Mouse (Mus musculus): ENCODE measurements at regions not wholly inside any gene's neighbourhood (a gene's known extent, or its start where the extent isn't known, plus 50 kb on each side); places are given as distances from the start of the nearest gene placed in this dataset.
A peak's percentile ranks its signal among the peaks of the same experiment; 100 is the strongest.

DNA sequence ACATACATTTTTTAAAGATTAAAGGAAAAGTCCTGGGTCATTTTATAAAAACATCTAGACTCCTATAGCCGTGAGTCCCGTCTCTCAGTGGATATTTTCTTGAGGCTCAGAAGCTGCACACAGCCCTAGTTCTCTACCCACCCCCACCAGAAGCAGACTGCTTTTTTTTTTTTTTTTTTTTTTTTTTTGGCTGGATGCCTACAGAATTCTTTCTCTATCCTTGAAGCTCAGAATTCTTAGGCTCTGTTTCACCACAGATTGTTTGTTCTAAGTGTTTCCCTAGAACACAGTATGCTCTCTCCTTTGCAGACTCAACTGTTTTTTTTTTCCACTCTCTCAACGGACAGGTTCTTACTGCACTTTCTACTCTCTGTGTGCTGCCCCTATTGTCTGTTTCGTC is 191.3 kb upstream of the Myocd start:
- H3K36me3 ChIP-seq (replicated peaks; ENCODE audit: control insufficient read depth, insufficient read depth, low read length): no peaks in the 10 kb centered on the region
- TF ChIP-seq CTCF (IDR thresholded peaks at IDR 0.05; ENCODE audit: low read depth): no peak
- TF ChIP-seq EP300 (IDR thresholded peaks at IDR 0.05; ENCODE audit: low read depth): no peak
- H3K4me3 ChIP-seq (ENCODE audit: low read depth, low read length): no peak overlapping the region
- 0 out of 2 replicates have a peak, but pooled peaks have one; percentile 14 for ATAC-seq (ENCODE audit: insufficient read depth, low read depth)
- no peaks in the 10 kb centered on the region for H3K4me1 ChIP-seq (ENCODE audit: control insufficient read depth, insufficient read depth)
- H3K27me3 ChIP-seq (ENCODE audit: control insufficient read depth, insufficient read depth, low read length): no peaks in the 10 kb centered on the region
- no peak overlapping the region for H3K9ac ChIP-seq (replicated peaks; ENCODE audit: low read depth, low read length)
- peak; percentile 43 for DNase-seq (ENCODE audit: low spot score)
- WGBS: 29% methylated on average over 4 of the region's 4 CpGs
- no peaks in the 10 kb centered on the region for H3K9me3 ChIP-seq (replicated peaks; ENCODE audit: control insufficient read depth, low read length)
- H3K27ac ChIP-seq (ENCODE audit: low read depth): no peak overlapping the region
- H3K4me2 ChIP-seq (ENCODE audit: low read depth, low read length): no peak overlapping the region

DNA sequence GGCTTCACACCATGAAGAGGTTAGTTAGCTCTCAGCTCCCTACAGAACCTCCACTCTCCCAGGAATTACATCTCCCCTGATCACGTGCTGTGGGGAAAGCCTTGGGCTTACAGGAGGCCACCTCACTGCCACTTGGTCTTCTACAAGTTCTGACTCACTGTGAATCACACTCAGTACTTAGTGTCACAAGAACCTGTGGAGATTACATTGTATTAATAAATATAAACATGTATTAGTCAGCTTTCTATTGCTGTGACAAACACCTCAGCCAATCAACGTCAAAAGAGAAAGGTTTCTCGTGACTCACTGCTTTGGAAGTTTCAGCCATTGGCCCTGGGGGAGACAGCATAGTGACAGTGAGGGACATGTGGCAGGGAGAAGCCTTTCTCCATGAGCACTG is 178.6 kb upstream of the Myocd start:
- no peak for ATAC-seq (ENCODE audit: insufficient read depth, low read depth)
- DNase-seq (ENCODE audit: low spot score): no peak
- H3K9ac ChIP-seq (replicated peaks; ENCODE audit: low read depth, low read length): no peak overlapping the region
- no peaks in the 10 kb centered on the region for H3K27me3 ChIP-seq (ENCODE audit: control insufficient read depth, insufficient read depth, low read length)
- 66% methylated on average over 3 of the region's 3 CpGs for WGBS
- no peak overlapping the region for H3K27ac ChIP-seq (ENCODE audit: low read depth)
- H3K4me3 ChIP-seq (ENCODE audit: low read depth, low read length): no peak overlapping the region
- TF ChIP-seq CTCF (IDR thresholded peaks at IDR 0.05; ENCODE audit: low read depth) (no peak), EP300 (IDR thresholded peaks at IDR 0.05; ENCODE audit: low read depth) (no peak)
- H3K4me1 ChIP-seq (ENCODE audit: control insufficient read depth, insufficient read depth): no peaks in the 10 kb centered on the region
- no peaks in the 10 kb centered on the region for H3K9me3 ChIP-seq (replicated peaks; ENCODE audit: control insufficient read depth, low read length)
- H3K36me3 ChIP-seq (replicated peaks; ENCODE audit: control insufficient read depth, insufficient read depth, low read length): no peaks in the 10 kb centered on the region
- no peak overlapping the region for H3K4me2 ChIP-seq (ENCODE audit: low read depth, low read length)

DNA sequence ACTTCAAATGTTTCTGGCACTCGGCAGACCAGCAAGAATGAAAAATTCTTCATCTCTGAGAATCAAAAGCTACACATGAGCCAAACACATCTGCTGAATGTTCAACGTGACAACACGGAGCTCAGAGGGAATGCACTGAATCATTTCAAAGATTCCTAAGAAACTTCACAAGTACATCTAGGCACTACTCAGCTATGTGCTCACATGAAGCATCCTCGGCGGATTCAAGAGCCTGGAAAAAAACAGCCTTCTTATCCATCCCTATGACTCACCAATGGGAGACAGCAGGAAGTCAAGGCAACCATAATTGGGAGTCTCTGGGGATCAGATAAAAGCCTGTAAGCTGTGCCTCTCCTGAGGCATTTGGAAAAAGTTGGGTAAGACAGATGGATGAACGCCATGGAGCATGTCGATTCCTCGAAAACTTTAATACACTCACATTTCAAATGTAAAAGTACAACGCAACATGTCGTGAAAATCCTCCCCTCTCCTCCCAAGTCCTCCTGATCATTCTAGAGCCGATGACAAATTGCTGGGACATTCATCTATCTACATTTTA is 173.8 kb upstream of the Myocd start:
- H3K27ac ChIP-seq (ENCODE audit: low read depth): no peak overlapping the region
- peak; percentile 12 for DNase-seq (ENCODE audit: low spot score)
- WGBS: 74% methylated on average over 11 of the region's 11 CpGs
- no peaks in the 10 kb centered on the region for H3K9me3 ChIP-seq (replicated peaks; ENCODE audit: control insufficient read depth, low read length)
- no peak overlapping the region for H3K4me3 ChIP-seq (ENCODE audit: low read depth, low read length)
- no peak overlapping the region for H3K4me2 ChIP-seq (ENCODE audit: low read depth, low read length)
- TF ChIP-seq EP300 (IDR thresholded peaks at IDR 0.05; ENCODE audit: low read depth) (no peak), CTCF (IDR thresholded peaks at IDR 0.05; ENCODE audit: low read depth) (no peak)
- H3K27me3 ChIP-seq (ENCODE audit: control insufficient read depth, insufficient read depth, low read length): no peaks in the 10 kb centered on the region
- no peak; the same call in 1 of the 2 replicates for ATAC-seq (ENCODE audit: insufficient read depth, low read depth)
- H3K36me3 ChIP-seq (replicated peaks; ENCODE audit: control insufficient read depth, insufficient read depth, low read length): no peaks in the 10 kb centered on the region
- H3K4me1 ChIP-seq (ENCODE audit: control insufficient read depth, insufficient read depth): no peaks in the 10 kb centered on the region
- no peak overlapping the region for H3K9ac ChIP-seq (replicated peaks; ENCODE audit: low read depth, low read length)

GRCm38 (mm10) chr11:65435699-65436161 is 165.9 kb upstream of the Myocd start:
- no peaks in the 10 kb centered on the region for H3K36me3 ChIP-seq (replicated peaks; ENCODE audit: control insufficient read depth, insufficient read depth, low read length)
- H3K4me3 ChIP-seq (ENCODE audit: low read depth, low read length): no peak overlapping the region
- H3K9me3 ChIP-seq (replicated peaks; ENCODE audit: control insufficient read depth, low read length): no peaks in the 10 kb centered on the region
- H3K4me2 ChIP-seq (ENCODE audit: low read depth, low read length): no peak overlapping the region
- no peak overlapping the region for H3K27ac ChIP-seq (ENCODE audit: low read depth)
- DNase-seq (ENCODE audit: low spot score): no peak
- H3K9ac ChIP-seq (replicated peaks; ENCODE audit: low read depth, low read length): no peak overlapping the region
- peaks cover 4% of the 10 kb centered on the region; the same call in 1 of the 2 replicates for H3K4me1 ChIP-seq (ENCODE audit: control insufficient read depth, insufficient read depth)
- 85% methylated on average over 4 of the region's 4 CpGs for WGBS
- no peaks in the 10 kb centered on the region for H3K27me3 ChIP-seq (ENCODE audit: control insufficient read depth, insufficient read depth, low read length)
- TF ChIP-seq EP300 (IDR thresholded peaks at IDR 0.05; ENCODE audit: low read depth) (no peak), CTCF (IDR thresholded peaks at IDR 0.05; ENCODE audit: low read depth) (no peak)
- ATAC-seq (ENCODE audit: insufficient read depth, low read depth): no peak

DNA sequence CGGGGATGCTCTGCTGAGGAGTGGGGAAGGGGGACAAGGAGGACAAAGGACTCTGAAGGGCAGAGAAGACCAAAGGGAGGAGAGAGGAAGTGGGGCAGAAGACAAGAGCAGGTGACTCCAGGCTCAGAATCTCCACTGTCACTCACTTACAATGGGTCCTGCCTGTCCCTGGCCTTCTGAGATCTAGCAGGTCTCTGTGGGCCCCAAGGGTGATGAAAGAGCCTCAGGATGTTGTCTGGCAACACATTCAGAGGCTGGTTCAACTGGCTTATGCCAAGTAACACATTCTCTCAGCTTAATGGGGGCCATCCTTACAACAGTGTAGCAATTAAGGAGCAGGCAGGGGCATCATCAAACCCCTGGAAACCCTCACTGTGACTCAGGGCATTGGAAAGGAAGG is 152.1 kb upstream of the Myocd start:
- Histone ChIP-seq H3K27ac (ENCODE audit: low read depth) (no peak overlapping the region), H3K9me3 (replicated peaks; ENCODE audit: control insufficient read depth, low read length) (no peaks in the 10 kb centered on the region), H3K36me3 (replicated peaks; ENCODE audit: control insufficient read depth, insufficient read depth, low read length) (no peaks in the 10 kb centered on the region), H3K27me3 (ENCODE audit: control insufficient read depth, insufficient read depth, low read length) (no peaks in the 10 kb centered on the region), H3K4me2 (ENCODE audit: low read depth, low read length) (no peak overlapping the region), H3K9ac (replicated peaks; ENCODE audit: low read depth, low read length) (no peak overlapping the region), H3K4me3 (ENCODE audit: low read depth, low read length) (no peak overlapping the region), H3K4me1 (ENCODE audit: control insufficient read depth, insufficient read depth) (peaks cover 10% of the 10 kb centered on the region; the same call in 1 of the 2 replicates)
- peak; percentile 41; the same call in 1 of the 2 replicates for ATAC-seq (ENCODE audit: insufficient read depth, low read depth)
- peak; percentile 5 for DNase-seq (ENCODE audit: low spot score)
- no peak for TF ChIP-seq EP300 (IDR thresholded peaks at IDR 0.05; ENCODE audit: low read depth)
- no peak for TF ChIP-seq CTCF (IDR thresholded peaks at IDR 0.05; ENCODE audit: low read depth)
- 8% methylated on average over 1 of the region's 1 CpGs for WGBS

DNA sequence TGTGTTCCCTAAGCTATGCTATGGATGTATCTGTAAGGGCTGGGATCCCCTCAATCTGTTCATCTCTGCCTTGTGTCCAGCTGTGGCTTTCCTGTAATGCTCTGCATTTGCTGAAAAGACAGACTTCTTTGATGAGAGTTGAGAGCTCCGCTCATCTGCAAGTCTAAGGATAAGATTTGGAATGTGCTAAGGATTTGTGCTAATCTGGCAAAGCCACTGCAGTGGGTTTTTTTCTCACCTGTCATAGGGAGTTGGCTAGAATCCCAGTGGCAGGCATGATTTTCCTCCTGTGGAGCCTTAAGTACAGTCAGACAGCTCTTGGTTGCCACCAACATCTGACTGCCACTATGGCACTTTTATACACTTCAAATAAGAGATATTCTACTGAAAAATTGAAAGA is 138.8 kb upstream of the Myocd start:
- Histone ChIP-seq H3K4me3 (ENCODE audit: low read depth, low read length) (no peak overlapping the region), H3K4me2 (ENCODE audit: low read depth, low read length) (no peak overlapping the region), H3K4me1 (ENCODE audit: control insufficient read depth, insufficient read depth) (no peaks in the 10 kb centered on the region), H3K27ac (ENCODE audit: low read depth) (no peak overlapping the region), H3K27me3 (ENCODE audit: control insufficient read depth, insufficient read depth, low read length) (no peaks in the 10 kb centered on the region), H3K9ac (replicated peaks; ENCODE audit: low read depth, low read length) (no peak overlapping the region), H3K36me3 (replicated peaks; ENCODE audit: control insufficient read depth, insufficient read depth, low read length) (no peaks in the 10 kb centered on the region), H3K9me3 (replicated peaks; ENCODE audit: control insufficient read depth, low read length) (peaks cover 4% of the 10 kb centered on the region; the same call in 1 of the 2 replicates)
- DNase-seq (ENCODE audit: low spot score) (no peak), ATAC-seq (ENCODE audit: insufficient read depth, low read depth) (no peak)
- WGBS: 40% methylated on average over 1 of the region's 1 CpGs
- TF ChIP-seq CTCF (IDR thresholded peaks at IDR 0.05; ENCODE audit: low read depth) (no peak), EP300 (IDR thresholded peaks at IDR 0.05; ENCODE audit: low read depth) (no peak)
